Mouse (Mus musculus): ENCODE measurements around the gene Cdc42ep4. TPM values are rescaled to one million over a fixed set of nuclear protein-coding genes. Genes with fewer than 3 reads are reported as not detected.

The Cdc42ep4 gene
- total and polyA plus RNA-seq, 2 experiments from 2014 or later = 60.3 to 88.0 TPM

- DNase-seq (ENCODE audit: low spot score) (no peak), ATAC-seq (ENCODE audit: low FRiP score) (no peak)
- Histone ChIP-seq H3K9me3 (ENCODE audit: low read length) (no peaks in the 10 kb centered on the region), H3K4me3 (ENCODE audit: low read depth, low read length) (no peak overlapping the region), H3K27me3 (ENCODE audit: insufficient read depth, low read length) (no peaks in the 10 kb centered on the region), H3K9ac (replicated peaks; ENCODE audit: low read length, poor library complexity, severe bottlenecking) (no peak overlapping the region), H3K4me1 (ENCODE audit: insufficient read depth, low read length) (peaks cover 3% of the 10 kb centered on the region), H3K4me2 (ENCODE audit: low read depth, low read length, poor library complexity, severe bottlenecking) (no peak overlapping the region), H3K27ac (ENCODE audit: low read depth, low read length) (no peak overlapping the region), H3K36me3 (ENCODE audit: insufficient read depth, low read length) (no peaks in the 10 kb centered on the region)
- TF ChIP-seq CTCF (IDR thresholded peaks at IDR 0.05) = no peak
- 89% methylated on average over 15 of the region's 15 CpGs for WGBS
Observed at GRCm38 (mm10) chr11:113705966-113706652, 45.6 kb downstream of the Cdc42ep4 start.

- TF ChIP-seq CTCF (IDR thresholded peaks at IDR 0.05) = peak; percentile 100
- ATAC-seq (ENCODE audit: low FRiP score) = peak; percentile 62; the same call in 1 of the 2 replicates
- no peak overlapping the region for H3K27ac ChIP-seq (ENCODE audit: low read depth, low read length)
- no peaks in the 10 kb centered on the region for H3K27me3 ChIP-seq (ENCODE audit: insufficient read depth, low read length)
- H3K9me3 ChIP-seq (ENCODE audit: low read length) = no peaks in the 10 kb centered on the region
- no peak overlapping the region for H3K4me2 ChIP-seq (ENCODE audit: low read depth, low read length, poor library complexity, severe bottlenecking)
- H3K4me1 ChIP-seq (ENCODE audit: insufficient read depth, low read length) = no peaks in the 10 kb centered on the region
- WGBS = 31% methylated on average over 5 of the region's 5 CpGs
- H3K36me3 ChIP-seq (ENCODE audit: insufficient read depth, low read length) = no peaks in the 10 kb centered on the region
- no peak overlapping the region for H3K9ac ChIP-seq (replicated peaks; ENCODE audit: low read length, poor library complexity, severe bottlenecking)
- no peak overlapping the region for H3K4me3 ChIP-seq (ENCODE audit: low read depth, low read length)
- peak; percentile 77 for DNase-seq (ENCODE audit: low spot score)
Observed at GRCm38 (mm10) chr11:113703758-113704157, 47.9 kb downstream of the Cdc42ep4 start.

GRCm38 (mm10) chr11:113699643-113700042 is 52.0 kb downstream of the Cdc42ep4 start:
- no peak for ATAC-seq (ENCODE audit: low FRiP score)
- Histone ChIP-seq H3K9me3 (ENCODE audit: low read length) (no peaks in the 10 kb centered on the region), H3K4me1 (ENCODE audit: insufficient read depth, low read length) (no peaks in the 10 kb centered on the region), H3K4me3 (ENCODE audit: low read depth, low read length) (no peak overlapping the region), H3K36me3 (ENCODE audit: insufficient read depth, low read length) (peaks cover 10% of the 10 kb centered on the region; the same call in 1 of the 2 replicates), H3K27me3 (ENCODE audit: insufficient read depth, low read length) (no peaks in the 10 kb centered on the region), H3K27ac (ENCODE audit: low read depth, low read length) (no peak overlapping the region), H3K9ac (replicated peaks; ENCODE audit: low read length, poor library complexity, severe bottlenecking) (no peak overlapping the region), H3K4me2 (ENCODE audit: low read depth, low read length, poor library complexity, severe bottlenecking) (no peak overlapping the region)
- 87% methylated on average over 7 of the region's 7 CpGs for WGBS
- no peak for DNase-seq (ENCODE audit: low spot score)
- TF ChIP-seq CTCF (IDR thresholded peaks at IDR 0.05) = no peak

- Histone ChIP-seq H3K4me2 (ENCODE audit: low read depth, low read length, poor library complexity, severe bottlenecking) (no peak overlapping the region), H3K9ac (replicated peaks; ENCODE audit: low read length, poor library complexity, severe bottlenecking) (no peak overlapping the region), H3K4me1 (ENCODE audit: insufficient read depth, low read length) (no peaks in the 10 kb centered on the region), H3K36me3 (ENCODE audit: insufficient read depth, low read length) (peaks cover 21% of the 10 kb centered on the region), H3K4me3 (ENCODE audit: low read depth, low read length) (no peak overlapping the region), H3K9me3 (ENCODE audit: low read length) (no peaks in the 10 kb centered on the region), H3K27me3 (ENCODE audit: insufficient read depth, low read length) (no peaks in the 10 kb centered on the region), H3K27ac (ENCODE audit: low read depth, low read length) (no peak overlapping the region)
- ATAC-seq (ENCODE audit: low FRiP score) (no peak), DNase-seq (ENCODE audit: low spot score) (no peak)
- no peak for TF ChIP-seq CTCF (IDR thresholded peaks at IDR 0.05)
- WGBS = 71% methylated on average over 12 of the region's 12 CpGs
Observed at GRCm38 (mm10) chr11:113698013-113698545, 53.6 kb downstream of the Cdc42ep4 start.

- WGBS = 22% methylated on average over 5 of the region's 5 CpGs
- H3K9ac ChIP-seq (replicated peaks; ENCODE audit: low read length, poor library complexity, severe bottlenecking) = no peak overlapping the region
Observed at GRCm38 (mm10) chr11:113697571-113697970, 54.1 kb downstream of the Cdc42ep4 start.

GRCm38 (mm10) chr11:113691851-113692250 is 59.8 kb downstream of the Cdc42ep4 start:
- no peaks in the 10 kb centered on the region for H3K27me3 ChIP-seq (ENCODE audit: insufficient read depth, low read length)
- no peak overlapping the region for H3K4me3 ChIP-seq (ENCODE audit: low read depth, low read length)
- no peaks in the 10 kb centered on the region for H3K4me1 ChIP-seq (ENCODE audit: insufficient read depth, low read length)
- no peak for TF ChIP-seq CTCF (IDR thresholded peaks at IDR 0.05)
- DNase-seq (ENCODE audit: low spot score) (no peak), ATAC-seq (ENCODE audit: low FRiP score) (no peak)
- no peaks in the 10 kb centered on the region for H3K9me3 ChIP-seq (ENCODE audit: low read length)
- H3K9ac ChIP-seq (replicated peaks; ENCODE audit: low read length, poor library complexity, severe bottlenecking) = no peak overlapping the region
- WGBS = 69% methylated on average over 3 of the region's 3 CpGs
- H3K4me2 ChIP-seq (ENCODE audit: low read depth, low read length, poor library complexity, severe bottlenecking) = no peak overlapping the region
- H3K36me3 ChIP-seq (ENCODE audit: insufficient read depth, low read length) = peaks cover 53% of the 10 kb centered on the region
- no peak overlapping the region for H3K27ac ChIP-seq (ENCODE audit: low read depth, low read length)

More at GRCm38 (mm10) chr11:113697571-113697970, 54.1 kb downstream of the Cdc42ep4 start:
- Histone ChIP-seq H3K4me2 (ENCODE audit: low read depth, low read length, poor library complexity, severe bottlenecking) (no peak overlapping the region), H3K27me3 (ENCODE audit: insufficient read depth, low read length) (no peaks in the 10 kb centered on the region), H3K9me3 (ENCODE audit: low read length) (no peaks in the 10 kb centered on the region), H3K36me3 (ENCODE audit: insufficient read depth, low read length) (peaks cover 26% of the 10 kb centered on the region), H3K27ac (ENCODE audit: low read depth, low read length) (no peak overlapping the region), H3K4me3 (ENCODE audit: low read depth, low read length) (no peak overlapping the region), H3K4me1 (ENCODE audit: insufficient read depth, low read length) (no peaks in the 10 kb centered on the region)
- no peak for ATAC-seq (ENCODE audit: low FRiP score)
- DNase-seq (ENCODE audit: low spot score) = no peak
- TF ChIP-seq CTCF (IDR thresholded peaks at IDR 0.05) = no peak
